Mouse (Mus musculus) retina, postnatal 1 day (tissue): ENCODE measurements at regions not wholly inside any gene's neighbourhood (a gene's known extent, or its start where the extent isn't known, plus 50 kb on each side); places are given as distances from the start of the nearest gene placed in this dataset.
A peak's percentile ranks its signal among the peaks of the same experiment; 100 is the strongest.

Source experiments
- DNase-seq: peaks from one replicate; pipeline ENCODE4 v3.0.0-alpha.2; 2012

- no peak for DNase-seq
These were observed 102.7 kb upstream of the Sstr4 start for GRCm38 (mm10) chr2:148292442-148292841.

GRCm38 (mm10) chr2:148292895-148293294, 102.2 kb upstream of the Sstr4 start:
- DNase-seq = no peak

- DNase-seq = no peak
These were observed 94.3 kb upstream of the Sstr4 start for GRCm38 (mm10) chr2:148300879-148301278.

GRCm38 (mm10) chr2:148312255-148312654, 82.9 kb upstream of the Sstr4 start:
- no peak for DNase-seq

GRCm38 (mm10) chr2:148320896-148321295, 74.2 kb upstream of the Sstr4 start:
- DNase-seq = no peak

- no peak for DNase-seq
These were observed 69.8 kb upstream of the Sstr4 start for GRCm38 (mm10) chr2:148325362-148325761.

GRCm38 (mm10) chr2:148325854-148326387, 69.2 kb upstream of the Sstr4 start:
- DNase-seq = peak; percentile 14

- no peak for DNase-seq
These were observed 68.7 kb upstream of the Sstr4 start for GRCm38 (mm10) chr2:148326414-148326813.

GRCm38 (mm10) chr2:148327552-148327951, 67.6 kb upstream of the Sstr4 start:
- no peak for DNase-seq

GRCm38 (mm10) chr2:148330368-148330767, 64.8 kb upstream of the Sstr4 start:
- DNase-seq = no peak

GRCm38 (mm10) chr2:148334555-148334954, 60.6 kb upstream of the Sstr4 start:
- no peak for DNase-seq

- DNase-seq = no peak
These were observed 58.5 kb upstream of the Sstr4 start for GRCm38 (mm10) chr2:148336626-148337025.

GRCm38 (mm10) chr2:148338308-148338768, 56.8 kb upstream of the Sstr4 start:
- no peak for DNase-seq

GRCm38 (mm10) chr2:148338894-148339293, 56.2 kb upstream of the Sstr4 start:
- no peak for DNase-seq

- DNase-seq = no peak
These were observed 51.0 kb upstream of the Sstr4 start for GRCm38 (mm10) chr2:148344193-148344592.
